Mouse (Mus musculus) heart, postnatal 0 days (tissue): Measurements from ENCODE around the gene Hba-a1. TPM values are rescaled to one million over a fixed set of nuclear protein-coding genes. Genes with fewer than 3 reads are reported as not detected.
"Not testable (repeated sequence)": the region's sequence is repeated elsewhere in the genome, so short reads cannot be mapped to it uniquely, and the experiment has no call there.

ENCODE experiments used
- ATAC-seq: fragments of 200-750 bp; cut with Nextera tagmentation; 2 replicates; pipeline ENCODE4 v1.8.0; 2017; ENCODE audit warnings: low read depth, moderate number of reproducible peaks, moderate library complexity; ENCODE audit not compliant: insufficient read depth
- DNase-seq: peaks from one replicate; pipeline ENCODE4 v3.0.0-alpha.2; 2016; ENCODE audit warnings: low spot score
- H3K27ac ChIP-seq: fragments of 300-500 bp; sonication (generic); 2 replicates; pipeline ENCODE4 v1.5.1; 2014; ENCODE audit warnings: low read depth, mild to moderate bottlenecking
- H3K27me3 ChIP-seq: fragments of 300-500 bp; sonication (generic); 2 replicates; pipeline ENCODE4 v1.6.1; 2014; ENCODE audit warnings: low read length, mixed read lengths; ENCODE audit not compliant: control insufficient read depth, insufficient read depth
- H3K36me3 ChIP-seq: fragments of 300-500 bp; sonication (generic); replicated peaks from 2 replicates; pipeline ENCODE4 v1.6.1; 2014; ENCODE audit warnings: low read length, mixed read lengths; ENCODE audit not compliant: control insufficient read depth, insufficient read depth
- H3K4me1 ChIP-seq: fragments of 300-500 bp; sonication (generic); 2 replicates; pipeline ENCODE4 v1.6.1; 2014; ENCODE audit warnings: antibody characterized with exemption; ENCODE audit not compliant: control insufficient read depth, insufficient read depth
- H3K4me2 ChIP-seq: fragments of 300-500 bp; sonication (generic); 2 replicates; pipeline ENCODE4 v1.6.1; 2014; ENCODE audit warnings: low read depth, mild to moderate bottlenecking, low read length, moderate library complexity
- H3K4me3 ChIP-seq: fragments of 300-500 bp; sonication (generic); 2 replicates; pipeline ENCODE4 v1.5.1; 2014; ENCODE audit warnings: low read depth, low read length
- H3K9ac ChIP-seq: fragments of 300-500 bp; sonication (generic); replicated peaks from 2 replicates; pipeline ENCODE4 v1.6.1; 2014; ENCODE audit warnings: low read depth, low read length, mixed read lengths
- H3K9me3 ChIP-seq: fragments of 300-500 bp; sonication (generic); replicated peaks from 2 replicates; pipeline ENCODE4 v1.6.1; 2016; ENCODE audit warnings: low read length; ENCODE audit not compliant: control insufficient read depth
- CTCF ChIP-seq: IDR thresholded peaks from 2 replicates; pipeline ENCODE4 v1.5.1; 2016; ENCODE audit warnings: antibody characterized with exemption, control low read depth, low read depth
- EP300 ChIP-seq: IDR thresholded peaks from 2 replicates; pipeline ENCODE4 v1.6.1; 2016; ENCODE audit warnings: antibody characterized with exemption, low read depth
- WGBS: fragments of 180-500 bp; shearing (Covaris S2); extraction: QIAGEN DNeasy Blood & Tissue Kit; methylation state at CpG from one replicate; pipeline ENCODE4 v1.1.7; 2014; 5-methylcytosine and 5-hydroxymethylcytosine counted together
- polyA plus RNA-seq: library from polyadenylated mRNA; unstranded; fragments of >200 nt; fragmentation: Nextera tagmentation; extraction: Ambion mirVana; gene quantifications from 2 replicates; pipeline ENCODE4 v1.2.1, GENCODE M21; 2015
- total RNA-seq: library from RNA; depleted of rRNA; stranded (reverse); fragments of >200 nt; gene quantifications from 2 replicates; pipeline ENCODE4 v1.2.3, GENCODE M21; 2014; ENCODE audit warnings: low replicate concordance; rRNA removed

The Hba-a1 gene
- total RNA-seq (1,456 and 1,841 TPM in 2 replicates), polyA plus RNA-seq (2,150 and 3,333 TPM in 2 replicates)

GRCm38 (mm10) chr11:32283091-32283777 lies at the start of gene Hba-a1:
Gene Hba-a1 (plus strand): TSS chr11:32283511.
- not testable (repeated sequence) for H3K27ac ChIP-seq, H3K36me3 ChIP-seq, H3K9me3 ChIP-seq, H3K4me2 ChIP-seq, H3K4me1 ChIP-seq, ATAC-seq, DNase-seq, H3K9ac ChIP-seq, H3K4me3 ChIP-seq
- WGBS: 29% methylated on average over 1 of the region's 5 CpGs
- peaks cover 23% of the 10 kb centered on the region for H3K27me3 ChIP-seq

- Histone ChIP-seq H3K4me1 (peaks cover 21% of the 10 kb centered on the region), H3K27ac (no peak overlapping the region), H3K4me3 (no peak overlapping the region), H3K9ac (no peak overlapping the region), H3K4me2 (no peak overlapping the region), H3K27me3 (no peaks in the 10 kb centered on the region), H3K36me3 (peaks cover 51% of the 10 kb centered on the region), H3K9me3 (no peaks in the 10 kb centered on the region)
- TF ChIP-seq CTCF (no peak), EP300 (no peak)
- no peak for ATAC-seq
- DNase-seq: no peak
- 77% methylated on average over 3 of the region's 3 CpGs for WGBS
Observed at GRCm38 (mm10) chr11:32233895-32234294, 49.4 kb upstream of the Hba-a1 start.

GRCm38 (mm10) chr11:32234816-32235485 lies 48.4 kb upstream of the Hba-a1 start:
- no peak for TF ChIP-seq CTCF
- no peak for TF ChIP-seq EP300
- ATAC-seq (no peak), DNase-seq (no peak)
- Histone ChIP-seq H3K27me3 (no peaks in the 10 kb centered on the region), H3K4me2 (no peak overlapping the region), H3K27ac (no peak overlapping the region), H3K9ac (no peak overlapping the region), H3K4me1 (peaks cover 21% of the 10 kb centered on the region), H3K36me3 (peaks cover 53% of the 10 kb centered on the region), H3K9me3 (no peaks in the 10 kb centered on the region), H3K4me3 (no peak overlapping the region)
- WGBS: 83% methylated on average over 6 of the region's 6 CpGs

- H3K9me3 ChIP-seq: no peaks in the 10 kb centered on the region
- H3K27ac ChIP-seq: peak overlapping the region; percentile 30; the same call in 1 of the 2 replicates
- H3K4me1 ChIP-seq: peaks cover 21% of the 10 kb centered on the region
- no peak for TF ChIP-seq EP300
- no peak for TF ChIP-seq CTCF
- 0 out of 2 replicates have a peak overlapping the region, but pooled peaks have one; percentile 5 for H3K9ac ChIP-seq
- peak; percentile 30; the same call in 1 of the 2 replicates for ATAC-seq
- no peak overlapping the region for H3K4me3 ChIP-seq
- no peak overlapping the region for H3K4me2 ChIP-seq
- peaks cover 55% of the 10 kb centered on the region for H3K36me3 ChIP-seq
- WGBS: 9% methylated on average over 3 of the region's 3 CpGs
- no peaks in the 10 kb centered on the region for H3K27me3 ChIP-seq
- peak; percentile 43 for DNase-seq
Observed at GRCm38 (mm10) chr11:32235646-32236045, 47.7 kb upstream of the Hba-a1 start.

GRCm38 (mm10) chr11:32236132-32236531 lies 47.2 kb upstream of the Hba-a1 start:
- no peak overlapping the region for H3K27ac ChIP-seq
- 54% methylated on average over 2 of the region's 2 CpGs for WGBS
- H3K4me1 ChIP-seq: peaks cover 21% of the 10 kb centered on the region
- no peaks in the 10 kb centered on the region for H3K27me3 ChIP-seq
- H3K36me3 ChIP-seq: peaks cover 55% of the 10 kb centered on the region
- no peaks in the 10 kb centered on the region for H3K9me3 ChIP-seq
- H3K4me2 ChIP-seq: no peak overlapping the region
- no peak overlapping the region for H3K4me3 ChIP-seq
- ATAC-seq: no peak
- no peak for TF ChIP-seq EP300
- TF ChIP-seq CTCF: no peak
- H3K9ac ChIP-seq: 0 out of 2 replicates have a peak overlapping the region, but pooled peaks have one; percentile 5
- DNase-seq: no peak
